Mouse (Mus musculus): ENCODE data around the gene Sipa1. TPM values are rescaled to one million over a fixed set of nuclear protein-coding genes. Genes with fewer than 3 reads are reported as not detected.

Sipa1 gene
- total and polyA plus RNA-seq, 2 experiments from 2014 or later, result 12.3 to 33.2 TPM

GRCm38 (mm10) chr19:5614953-5615352, 48.6 kb downstream of the Sipa1 start:
- ATAC-seq (ENCODE audit: insufficient read depth, low read depth) (no peak), DNase-seq (ENCODE audit: low spot score) (no peak)
- H3K4me3 ChIP-seq (ENCODE audit: low read depth, low read length), result no peak overlapping the region
- peaks cover 7% of the 10 kb centered on the region for H3K4me1 ChIP-seq (ENCODE audit: control insufficient read depth, insufficient read depth)
- no peak overlapping the region for H3K4me2 ChIP-seq (ENCODE audit: low read depth, low read length)
- no peak overlapping the region for H3K27ac ChIP-seq (ENCODE audit: low read depth)
- no peaks in the 10 kb centered on the region for H3K36me3 ChIP-seq (replicated peaks; ENCODE audit: control insufficient read depth, insufficient read depth, low read length)
- H3K9me3 ChIP-seq (replicated peaks; ENCODE audit: control insufficient read depth, low read length), result no peaks in the 10 kb centered on the region
- WGBS, result 44% methylated on average over 2 of the region's 2 CpGs
- H3K27me3 ChIP-seq (ENCODE audit: control insufficient read depth, insufficient read depth, low read length), result no peaks in the 10 kb centered on the region
- no peak overlapping the region for H3K9ac ChIP-seq (replicated peaks; ENCODE audit: low read depth, low read length)
- TF ChIP-seq CTCF (IDR thresholded peaks at IDR 0.05; ENCODE audit: low read depth) (no peak), EP300 (IDR thresholded peaks at IDR 0.05; ENCODE audit: low read depth) (no peak)

- Histone ChIP-seq H3K36me3 (replicated peaks; ENCODE audit: control insufficient read depth, insufficient read depth, low read length) (peaks cover 4% of the 10 kb centered on the region), H3K4me2 (ENCODE audit: low read depth, low read length) (no peak overlapping the region), H3K4me1 (ENCODE audit: control insufficient read depth, insufficient read depth) (peaks cover 12% of the 10 kb centered on the region), H3K4me3 (ENCODE audit: low read depth, low read length) (no peak overlapping the region), H3K27ac (ENCODE audit: low read depth) (no peak overlapping the region), H3K9ac (replicated peaks; ENCODE audit: low read depth, low read length) (no peak overlapping the region), H3K27me3 (ENCODE audit: control insufficient read depth, insufficient read depth, low read length) (no peaks in the 10 kb centered on the region), H3K9me3 (replicated peaks; ENCODE audit: control insufficient read depth, low read length) (no peaks in the 10 kb centered on the region)
- no peak for ATAC-seq (ENCODE audit: insufficient read depth, low read depth)
- WGBS, result 53% methylated on average over 3 of the region's 3 CpGs
- DNase-seq (ENCODE audit: low spot score), result no peak
- TF ChIP-seq CTCF (IDR thresholded peaks at IDR 0.05; ENCODE audit: low read depth), result no peak
- no peak for TF ChIP-seq EP300 (IDR thresholded peaks at IDR 0.05; ENCODE audit: low read depth)
Measured at GRCm38 (mm10) chr19:5612762-5613411, 50.6 kb downstream of the Sipa1 start.

GRCm38 (mm10) chr19:5611973-5612372, 51.5 kb downstream of the Sipa1 start:
- DNase-seq (ENCODE audit: low spot score) (no peak), ATAC-seq (ENCODE audit: insufficient read depth, low read depth) (no peak)
- Histone ChIP-seq H3K4me1 (ENCODE audit: control insufficient read depth, insufficient read depth) (peaks cover 12% of the 10 kb centered on the region), H3K4me3 (ENCODE audit: low read depth, low read length) (no peak overlapping the region), H3K27ac (ENCODE audit: low read depth) (no peak overlapping the region), H3K36me3 (replicated peaks; ENCODE audit: control insufficient read depth, insufficient read depth, low read length) (peaks cover 13% of the 10 kb centered on the region), H3K27me3 (ENCODE audit: control insufficient read depth, insufficient read depth, low read length) (no peaks in the 10 kb centered on the region), H3K9me3 (replicated peaks; ENCODE audit: control insufficient read depth, low read length) (no peaks in the 10 kb centered on the region), H3K9ac (replicated peaks; ENCODE audit: low read depth, low read length) (no peak overlapping the region), H3K4me2 (ENCODE audit: low read depth, low read length) (no peak overlapping the region)
- 88% methylated on average over 1 of the region's 1 CpGs for WGBS
- TF ChIP-seq EP300 (IDR thresholded peaks at IDR 0.05; ENCODE audit: low read depth), result no peak
- TF ChIP-seq CTCF (IDR thresholded peaks at IDR 0.05; ENCODE audit: low read depth), result no peak

GRCm38 (mm10) chr19:5609547-5610404, 53.7 kb downstream of the Sipa1 start, which contains the start of gene Kat5:
Kat5 (minus strand) TSS chr19:5610237.
- Histone ChIP-seq H3K4me3 (ENCODE audit: low read depth, low read length) (peak within 1 kb of the TSS; percentile 85), H3K9ac (replicated peaks; ENCODE audit: low read depth, low read length) (peak within 1 kb of the TSS; percentile 84), H3K9me3 (replicated peaks; ENCODE audit: control insufficient read depth, low read length) (no peaks in the 10 kb centered on the region), H3K4me1 (ENCODE audit: control insufficient read depth, insufficient read depth) (peaks cover 12% of the 10 kb centered on the region), H3K4me2 (ENCODE audit: low read depth, low read length) (peak within 1 kb of the TSS; percentile 58), H3K36me3 (replicated peaks; ENCODE audit: control insufficient read depth, insufficient read depth, low read length) (peaks cover 35% of the 10 kb centered on the region), H3K27me3 (ENCODE audit: control insufficient read depth, insufficient read depth, low read length) (no peaks in the 10 kb centered on the region), H3K27ac (ENCODE audit: low read depth) (peak within 1 kb of the TSS; percentile 96)
- ATAC-seq (ENCODE audit: insufficient read depth, low read depth) (peak; percentile 90), DNase-seq (ENCODE audit: low spot score) (peak; percentile 91)
- under 1% methylated on average over 54 of the region's 55 CpGs for WGBS
- TF ChIP-seq CTCF (IDR thresholded peaks at IDR 0.05; ENCODE audit: low read depth), result no peak
- 0 out of 2 replicates have a peak, but pooled peaks have one; percentile 58 for TF ChIP-seq EP300 (IDR thresholded peaks at IDR 0.05; ENCODE audit: low read depth)

GRCm38 (mm10) chr19:5609171-5609546, 54.3 kb downstream of the Sipa1 start:
- H3K4me2 ChIP-seq (ENCODE audit: low read depth, low read length), result peak overlapping the region; percentile 58
- no peak for ATAC-seq (ENCODE audit: insufficient read depth, low read depth)
- no peaks in the 10 kb centered on the region for H3K27me3 ChIP-seq (ENCODE audit: control insufficient read depth, insufficient read depth, low read length)
- peaks cover 12% of the 10 kb centered on the region for H3K4me1 ChIP-seq (ENCODE audit: control insufficient read depth, insufficient read depth)
- peak overlapping the region; percentile 84 for H3K9ac ChIP-seq (replicated peaks; ENCODE audit: low read depth, low read length)
- no peak for TF ChIP-seq CTCF (IDR thresholded peaks at IDR 0.05; ENCODE audit: low read depth)
- no peak for TF ChIP-seq EP300 (IDR thresholded peaks at IDR 0.05; ENCODE audit: low read depth)
- 61% methylated on average over 10 of the region's 10 CpGs for WGBS
- peak overlapping the region; percentile 85 for H3K4me3 ChIP-seq (ENCODE audit: low read depth, low read length)
- H3K36me3 ChIP-seq (replicated peaks; ENCODE audit: control insufficient read depth, insufficient read depth, low read length), result peaks cover 41% of the 10 kb centered on the region
- H3K9me3 ChIP-seq (replicated peaks; ENCODE audit: control insufficient read depth, low read length), result no peaks in the 10 kb centered on the region
- DNase-seq (ENCODE audit: low spot score), result no peak
- peak overlapping the region; percentile 96 for H3K27ac ChIP-seq (ENCODE audit: low read depth)
